Mouse (Mus musculus): Measurements from ENCODE around the gene Il31ra. TPM values are rescaled to one million over a fixed set of nuclear protein-coding genes. Genes with fewer than 3 reads are reported as not detected.

Gene Il31ra
- polyA plus RNA-seq, 1 experiment, result not detected

DNA sequence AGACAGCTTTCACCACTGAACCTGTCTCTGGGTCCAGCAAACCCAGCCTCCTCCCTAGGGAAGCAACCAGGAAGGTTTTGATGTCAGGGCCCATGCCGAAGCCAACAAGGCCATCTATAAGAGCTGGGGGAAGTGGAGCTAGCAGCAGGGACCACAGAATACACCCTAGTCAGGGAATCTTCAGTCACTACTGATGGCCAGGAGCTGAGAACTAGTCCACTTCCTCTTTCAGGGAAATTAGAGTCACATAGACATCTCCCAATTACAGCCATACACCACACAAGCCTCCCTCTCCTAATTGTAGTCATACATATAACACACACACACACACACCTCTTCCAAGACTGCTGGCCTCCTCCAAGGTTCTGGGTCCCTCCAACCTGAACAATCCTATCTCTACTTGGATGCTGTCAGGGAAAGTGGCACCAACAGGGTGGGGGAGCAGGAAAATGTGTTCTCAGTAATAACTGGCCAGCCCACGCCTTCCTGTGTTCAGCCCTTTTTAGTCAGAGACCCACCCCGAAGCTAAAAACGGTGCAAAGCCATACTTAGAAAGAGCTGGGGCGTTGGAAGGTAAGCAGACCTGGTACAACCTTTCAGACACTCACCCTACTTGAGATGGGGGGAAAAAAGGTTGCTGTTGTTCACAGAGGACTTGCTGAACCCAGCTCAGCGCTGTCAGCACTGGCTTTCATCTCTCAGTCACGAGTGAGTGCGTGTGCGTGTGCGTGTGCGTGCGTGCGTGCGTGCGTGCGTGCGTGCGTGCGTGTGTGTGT is 83.5 kb downstream of the Il31ra start:
- TF ChIP-seq POLR2A (IDR thresholded peaks at IDR 0.05; ENCODE audit: low read depth, low read length) (no peak), CTCF (IDR thresholded peaks at IDR 0.05; ENCODE audit: extremely low read depth, insufficient read length, insufficient replicate concordance, low read depth, low read length) (no peak)
- Histone ChIP-seq H3K4me1 (ENCODE audit: control insufficient read depth, insufficient read depth, insufficient read length, low read length) (no peaks in the 10 kb centered on the region; the same call in 1 of the 2 replicates), H3K27me3 (ENCODE audit: control insufficient read depth, insufficient read depth, low read length) (no peaks in the 10 kb centered on the region), H3K36me3 (ENCODE audit: control insufficient read depth, insufficient read depth, low read length) (peaks cover 4% of the 10 kb centered on the region; the same call in 1 of the 2 replicates), H3K27ac (ENCODE audit: insufficient read depth, low read depth, low read length) (no peak overlapping the region), H3K4me3 (ENCODE audit: low read depth, low read length) (no peak overlapping the region)
- WGBS, result 75% methylated on average over 19 of the region's 19 CpGs

DNA sequence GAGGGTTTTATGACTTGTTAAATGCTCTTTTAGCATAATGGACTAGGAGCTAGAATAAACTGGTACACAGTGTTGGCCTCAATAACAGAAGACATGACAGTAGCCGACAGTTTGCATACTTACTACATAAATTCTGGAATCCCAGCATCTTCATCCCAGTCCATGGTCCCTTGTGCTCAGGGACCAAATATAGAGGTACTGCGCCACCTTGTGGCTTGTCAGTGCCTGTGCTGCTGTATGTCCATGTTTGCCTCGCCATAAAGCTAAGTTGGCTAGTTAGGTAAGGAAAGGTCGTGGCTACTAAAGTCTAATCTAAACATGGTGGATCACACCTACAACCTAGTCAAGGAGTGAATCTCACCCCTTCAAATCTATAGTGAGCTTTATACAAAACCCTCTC is 84.7 kb downstream of the Il31ra start:
- WGBS, result 21% methylated on average over 4 of the region's 4 CpGs
- Histone ChIP-seq H3K4me1 (ENCODE audit: control insufficient read depth, insufficient read depth, insufficient read length, low read length) (no peaks in the 10 kb centered on the region; the same call in 1 of the 2 replicates), H3K27me3 (ENCODE audit: control insufficient read depth, insufficient read depth, low read length) (no peaks in the 10 kb centered on the region), H3K36me3 (ENCODE audit: control insufficient read depth, insufficient read depth, low read length) (peaks cover 15% of the 10 kb centered on the region), H3K27ac (ENCODE audit: insufficient read depth, low read depth, low read length) (no peak overlapping the region), H3K4me3 (ENCODE audit: low read depth, low read length) (no peak overlapping the region)
- no peak for TF ChIP-seq POLR2A (IDR thresholded peaks at IDR 0.05; ENCODE audit: low read depth, low read length)
- peak; percentile 88; the same call in 1 of the 2 replicates for TF ChIP-seq CTCF (IDR thresholded peaks at IDR 0.05; ENCODE audit: extremely low read depth, insufficient read length, insufficient replicate concordance, low read depth, low read length)

DNA sequence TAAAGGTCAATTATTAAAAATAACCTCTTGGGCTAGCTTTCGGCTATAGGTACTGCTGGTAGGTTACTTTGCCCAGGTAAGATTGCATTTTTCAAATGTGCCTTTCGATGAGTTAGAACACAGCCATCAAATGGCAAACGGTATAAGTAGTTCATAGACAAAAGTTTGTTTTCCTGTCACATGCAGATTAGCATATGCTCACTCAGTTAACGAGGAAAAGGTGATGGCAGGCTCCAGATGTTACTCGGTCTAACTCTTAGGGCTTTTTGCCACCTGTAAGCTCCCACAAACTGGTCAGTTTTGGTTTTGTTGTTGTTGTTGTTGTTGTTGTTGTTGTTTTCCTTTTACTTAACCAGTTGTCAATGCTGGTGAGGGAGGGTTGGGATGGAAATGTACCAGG is 85.7 kb downstream of the Il31ra start:
- Histone ChIP-seq H3K27ac (ENCODE audit: insufficient read depth, low read depth, low read length) (no peak overlapping the region), H3K4me3 (ENCODE audit: low read depth, low read length) (no peak overlapping the region), H3K36me3 (ENCODE audit: control insufficient read depth, insufficient read depth, low read length) (peaks cover 25% of the 10 kb centered on the region), H3K4me1 (ENCODE audit: control insufficient read depth, insufficient read depth, insufficient read length, low read length) (no peaks in the 10 kb centered on the region; the same call in 1 of the 2 replicates), H3K27me3 (ENCODE audit: control insufficient read depth, insufficient read depth, low read length) (no peaks in the 10 kb centered on the region)
- no peak for TF ChIP-seq CTCF (IDR thresholded peaks at IDR 0.05; ENCODE audit: extremely low read depth, insufficient read length, insufficient replicate concordance, low read depth, low read length)
- TF ChIP-seq POLR2A (IDR thresholded peaks at IDR 0.05; ENCODE audit: low read depth, low read length), result no peak
- WGBS, result 85% methylated on average over 5 of the region's 5 CpGs

DNA sequence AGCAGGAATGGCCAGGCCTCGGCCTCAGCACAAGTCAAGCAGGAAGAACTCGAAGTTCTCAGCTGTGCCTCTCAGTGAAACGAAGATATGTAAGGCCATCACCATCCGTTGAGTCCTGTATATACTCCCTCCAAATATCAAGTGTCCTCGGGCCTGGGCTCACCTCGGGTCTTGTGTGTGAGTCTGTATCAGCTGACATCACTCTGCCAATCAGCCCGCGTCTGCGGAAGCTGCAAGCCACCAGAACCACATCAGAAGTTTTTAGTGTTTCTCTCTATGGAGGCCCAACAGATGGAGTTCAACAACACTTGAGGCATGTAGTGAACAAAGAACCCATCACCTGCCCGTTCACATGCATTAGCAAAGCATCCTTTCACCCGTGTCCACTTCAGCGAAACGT is 86.5 kb downstream of the Il31ra start:
- Histone ChIP-seq H3K36me3 (ENCODE audit: control insufficient read depth, insufficient read depth, low read length) (peaks cover 30% of the 10 kb centered on the region), H3K4me1 (ENCODE audit: control insufficient read depth, insufficient read depth, insufficient read length, low read length) (no peaks in the 10 kb centered on the region; the same call in 1 of the 2 replicates), H3K27me3 (ENCODE audit: control insufficient read depth, insufficient read depth, low read length) (no peaks in the 10 kb centered on the region), H3K27ac (ENCODE audit: insufficient read depth, low read depth, low read length) (no peak overlapping the region), H3K4me3 (ENCODE audit: low read depth, low read length) (no peak overlapping the region)
- TF ChIP-seq POLR2A (IDR thresholded peaks at IDR 0.05; ENCODE audit: low read depth, low read length), result no peak
- no peak for TF ChIP-seq CTCF (IDR thresholded peaks at IDR 0.05; ENCODE audit: extremely low read depth, insufficient read length, insufficient replicate concordance, low read depth, low read length)
- WGBS, result 76% methylated on average over 13 of the region's 13 CpGs

DNA sequence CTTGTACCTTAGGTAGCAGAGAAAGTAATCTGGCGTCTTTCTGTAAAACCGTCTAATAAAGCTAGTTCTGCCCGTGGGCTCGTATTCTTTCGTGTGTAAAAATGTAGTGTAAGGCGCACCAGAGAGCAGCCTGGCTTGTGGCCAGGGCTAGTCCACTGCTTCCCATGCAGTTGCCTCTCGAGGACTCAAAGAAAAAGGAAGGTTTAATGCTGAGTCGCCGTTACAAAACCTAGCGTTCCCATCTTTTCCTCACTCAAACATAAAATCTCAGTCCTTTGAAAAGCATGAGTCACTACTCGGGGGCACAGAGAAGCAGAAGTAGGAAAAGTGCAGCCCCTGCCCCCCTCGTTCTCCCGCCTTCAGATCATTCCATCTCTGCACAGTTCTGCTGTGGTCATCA is 87.4 kb downstream of the Il31ra start:
- Histone ChIP-seq H3K27me3 (ENCODE audit: control insufficient read depth, insufficient read depth, low read length) (no peaks in the 10 kb centered on the region), H3K4me1 (ENCODE audit: control insufficient read depth, insufficient read depth, insufficient read length, low read length) (no peaks in the 10 kb centered on the region; the same call in 1 of the 2 replicates), H3K27ac (ENCODE audit: insufficient read depth, low read depth, low read length) (no peak overlapping the region), H3K36me3 (ENCODE audit: control insufficient read depth, insufficient read depth, low read length) (peaks cover 34% of the 10 kb centered on the region), H3K4me3 (ENCODE audit: low read depth, low read length) (no peak overlapping the region)
- 80% methylated on average over 13 of the region's 13 CpGs for WGBS
- no peak for TF ChIP-seq CTCF (IDR thresholded peaks at IDR 0.05; ENCODE audit: extremely low read depth, insufficient read length, insufficient replicate concordance, low read depth, low read length)
- no peak for TF ChIP-seq POLR2A (IDR thresholded peaks at IDR 0.05; ENCODE audit: low read depth, low read length)

DNA sequence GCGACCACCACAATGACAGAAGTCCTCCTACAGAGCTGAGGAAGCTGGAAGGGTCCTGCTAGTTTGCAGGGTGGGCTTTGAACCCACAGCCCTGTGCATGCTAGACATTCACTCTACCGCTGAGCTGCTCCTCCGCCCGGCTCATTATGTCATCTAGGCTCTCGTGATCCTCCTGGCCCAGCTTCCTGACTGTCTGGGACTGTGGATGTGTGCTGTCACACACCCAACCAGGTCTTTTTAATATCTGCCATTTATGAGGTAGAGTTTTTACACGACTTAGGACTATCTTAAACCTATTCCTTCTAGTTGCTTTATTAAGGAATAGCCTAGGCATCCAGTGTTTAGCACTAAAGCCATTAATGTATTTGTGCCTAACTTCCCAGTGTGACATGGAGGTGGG is 88.7 kb downstream of the Il31ra start:
- Histone ChIP-seq H3K27me3 (ENCODE audit: control insufficient read depth, insufficient read depth, low read length) (no peaks in the 10 kb centered on the region), H3K4me1 (ENCODE audit: control insufficient read depth, insufficient read depth, insufficient read length, low read length) (no peaks in the 10 kb centered on the region), H3K4me3 (ENCODE audit: low read depth, low read length) (no peak overlapping the region), H3K27ac (ENCODE audit: insufficient read depth, low read depth, low read length) (no peak overlapping the region), H3K36me3 (ENCODE audit: control insufficient read depth, insufficient read depth, low read length) (peaks cover 45% of the 10 kb centered on the region)
- TF ChIP-seq POLR2A (IDR thresholded peaks at IDR 0.05; ENCODE audit: low read depth, low read length) (no peak), CTCF (IDR thresholded peaks at IDR 0.05; ENCODE audit: extremely low read depth, insufficient read length, insufficient replicate concordance, low read depth, low read length) (no peak)
- 88% methylated on average over 6 of the region's 6 CpGs for WGBS

DNA sequence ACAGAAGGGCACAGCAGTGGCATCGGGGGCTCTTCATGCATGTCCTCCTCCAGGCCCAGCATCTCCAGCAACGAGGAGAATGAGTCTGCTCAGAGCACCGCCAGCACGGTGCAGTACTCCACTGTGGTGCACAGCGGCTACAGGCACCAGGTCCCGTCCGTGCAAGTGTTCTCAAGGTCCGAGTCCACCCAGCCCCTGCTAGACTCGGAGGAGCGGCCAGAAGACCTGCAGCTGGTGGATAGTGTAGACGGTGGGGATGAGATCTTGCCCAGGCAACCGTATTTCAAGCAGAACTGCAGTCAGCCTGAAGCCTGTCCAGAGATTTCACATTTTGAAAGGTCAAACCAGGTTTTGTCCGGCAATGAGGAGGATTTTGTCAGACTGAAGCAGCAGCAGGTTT is 90.3 kb downstream of the Il31ra start:
- Histone ChIP-seq H3K27ac (ENCODE audit: insufficient read depth, low read depth, low read length) (no peak overlapping the region), H3K4me1 (ENCODE audit: control insufficient read depth, insufficient read depth, insufficient read length, low read length) (no peaks in the 10 kb centered on the region), H3K4me3 (ENCODE audit: low read depth, low read length) (no peak overlapping the region), H3K36me3 (ENCODE audit: control insufficient read depth, insufficient read depth, low read length) (peaks cover 52% of the 10 kb centered on the region), H3K27me3 (ENCODE audit: control insufficient read depth, insufficient read depth, low read length) (no peaks in the 10 kb centered on the region)
- 93% methylated on average over 13 of the region's 13 CpGs for WGBS
- TF ChIP-seq POLR2A (IDR thresholded peaks at IDR 0.05; ENCODE audit: low read depth, low read length) (no peak), CTCF (IDR thresholded peaks at IDR 0.05; ENCODE audit: extremely low read depth, insufficient read length, insufficient replicate concordance, low read depth, low read length) (no peak)
